Mouse (Mus musculus) bone marrow, adult 2 months (tissue): ENCODE data around the gene Wfikkn1. TPM values are rescaled to one million over a fixed set of nuclear protein-coding genes. Genes with fewer than 3 reads are reported as not detected.
"Not testable (repeated sequence)": the region's sequence is repeated elsewhere in the genome, so short reads cannot be mapped to it uniquely, and the experiment has no call there.

Experiments
- H3K27ac ChIP-seq: fragments of 200-500 bp; 2 replicates; pipeline ENCODE4 v1.5.1; 2012; ENCODE audit warnings: low read depth, mild to moderate bottlenecking, control low read depth, inconsistent platforms, low read length; ENCODE audit not compliant: control insufficient read depth, poor library complexity, insufficient read depth
- H3K4me1 ChIP-seq: fragments of 200-500 bp; 2 replicates; pipeline ENCODE4 v1.6.1; 2011; ENCODE audit warnings: low read length; ENCODE audit not compliant: control insufficient read depth, insufficient read depth
- H3K4me3 ChIP-seq: fragments of 200-500 bp; replicated peaks from 2 replicates; pipeline ENCODE3; 2011; ENCODE audit warnings: mild to moderate bottlenecking, low read depth, low read length, control low read depth; ENCODE audit not compliant: control insufficient read depth
- CTCF ChIP-seq: fragments of 200-500 bp; IDR thresholded peaks from 2 replicates; pipeline ENCODE4 v1.5.1; 2011; ENCODE audit warnings: low read length, control low read depth; ENCODE audit not compliant: control insufficient read depth, insufficient read depth
- POLR2A ChIP-seq: fragments of 200-500 bp; IDR thresholded peaks from 2 replicates; pipeline ENCODE4 v1.6.1; 2011; ENCODE audit warnings: low read depth, mild to moderate bottlenecking, control low read depth, low read length, borderline replicate concordance; ENCODE audit not compliant: control insufficient read depth
- WGBS: fragments of 180-500 bp; shearing (Covaris S2); methylation state at CpG from one replicate; pipeline ENCODE4 v1.1.7; 2018; 5-methylcytosine and 5-hydroxymethylcytosine counted together
- polyA plus RNA-seq: library from polyadenylated mRNA; stranded (reverse); fragments of >200 nt; gene quantifications from 2 replicates; pipeline ENCODE4 v1.2.4, GENCODE M21; 2011; ENCODE audit warnings: low replicate concordance; ENCODE audit not compliant: missing spikeins, insufficient read depth, insufficient read length

Gene Wfikkn1
- polyA plus RNA-seq, 1 experiment, result 2.2 TPM

GRCm38 (mm10) chr17:25875171-25876136 lies 5.2 kb downstream of the Wfikkn1 start:
- H3K27ac ChIP-seq, result peak overlapping the region; percentile 70
- peaks cover 5% of the 10 kb centered on the region for H3K4me1 ChIP-seq
- TF ChIP-seq CTCF (0 out of 2 replicates have a peak, but pooled peaks have one; percentile 0), POLR2A (peak; percentile 83; the same call in 1 of the 2 replicates)
- peak overlapping the region; percentile 99 for H3K4me3 ChIP-seq
- WGBS, result under 1% methylated on average over 59 of the region's 59 CpGs

- Histone ChIP-seq H3K4me1 (peaks cover 5% of the 10 kb centered on the region), H3K4me3 (peak within 1 kb of the TSS; percentile 99), H3K27ac (peak within 1 kb of the TSS; percentile 70)
- TF ChIP-seq CTCF (peak; percentile 18; the same call in 1 of the 2 replicates), POLR2A (no peak)
- WGBS, result under 1% methylated on average over 25 of the region's 25 CpGs
Observed at GRCm38 (mm10) chr17:25874721-25875170, 5.9 kb downstream of the Wfikkn1 start, which contains the start of gene Mettl26. Mettl26 (plus strand) TSS chr17:25875074.

GRCm38 (mm10) chr17:25874148-25874720 lies 6.4 kb downstream of the Wfikkn1 start:
- 9% methylated on average over 14 of the region's 14 CpGs for WGBS
- Histone ChIP-seq H3K27ac (peak overlapping the region; percentile 46), H3K4me1 (peaks cover 5% of the 10 kb centered on the region), H3K4me3 (peak overlapping the region; percentile 99)
- TF ChIP-seq CTCF (no peak), POLR2A (no peak)

- H3K4me3 ChIP-seq, result no peak overlapping the region
- TF ChIP-seq CTCF (no peak), POLR2A (no peak)
- peaks cover 6% of the 10 kb centered on the region for H3K4me1 ChIP-seq
- H3K27ac ChIP-seq, result no peak overlapping the region
- WGBS, result 73% methylated on average over 11 of the region's 11 CpGs
Observed at GRCm38 (mm10) chr17:25873405-25874147, 7.1 kb downstream of the Wfikkn1 start.

- 80% methylated on average over 3 of the region's 3 CpGs for WGBS
- Histone ChIP-seq H3K4me3 (no peak overlapping the region), H3K27ac (no peak overlapping the region), H3K4me1 (peaks cover 6% of the 10 kb centered on the region)
- TF ChIP-seq POLR2A (no peak), CTCF (no peak)
Observed at GRCm38 (mm10) chr17:25872676-25873075, 8.0 kb downstream of the Wfikkn1 start.

- H3K4me1 ChIP-seq, H3K4me3 ChIP-seq, H3K27ac ChIP-seq: not testable (repeated sequence)
Observed at GRCm38 (mm10) chr17:25871566-25871965, 9.1 kb downstream of the Wfikkn1 start.

GRCm38 (mm10) chr17:25869954-25870353 lies 10.7 kb downstream of the Wfikkn1 start:
- H3K4me3 ChIP-seq, result no peak overlapping the region
- WGBS, result 71% methylated on average over 2 of the region's 2 CpGs

GRCm38 (mm10) chr17:25869498-25869897 lies 11.2 kb downstream of the Wfikkn1 start:
- Histone ChIP-seq H3K4me3 (no peak overlapping the region), H3K4me1 (peaks cover 1% of the 10 kb centered on the region; the same call in 1 of the 2 replicates), H3K27ac (no peak overlapping the region)
- WGBS, result 86% methylated on average over 8 of the region's 8 CpGs
- no peak for TF ChIP-seq POLR2A
- TF ChIP-seq CTCF, result no peak

More at GRCm38 (mm10) chr17:25869954-25870353, 10.7 kb downstream of the Wfikkn1 start:
- H3K4me1 ChIP-seq, result peaks cover 1% of the 10 kb centered on the region; the same call in 1 of the 2 replicates
- no peak overlapping the region for H3K27ac ChIP-seq
- TF ChIP-seq POLR2A (no peak), CTCF (no peak)
